Mouse (Mus musculus) MEL-GATA-1-ER (cell line): Measurements from ENCODE around the gene Epas1.

Source experiments
- DNase-seq: peaks from one replicate; pipeline ENCODE4 v3.0.0-alpha.2; 2012; ENCODE audit warnings: low read depth; ENCODE audit errors: extremely low read depth

Gene Epas1

DNA sequence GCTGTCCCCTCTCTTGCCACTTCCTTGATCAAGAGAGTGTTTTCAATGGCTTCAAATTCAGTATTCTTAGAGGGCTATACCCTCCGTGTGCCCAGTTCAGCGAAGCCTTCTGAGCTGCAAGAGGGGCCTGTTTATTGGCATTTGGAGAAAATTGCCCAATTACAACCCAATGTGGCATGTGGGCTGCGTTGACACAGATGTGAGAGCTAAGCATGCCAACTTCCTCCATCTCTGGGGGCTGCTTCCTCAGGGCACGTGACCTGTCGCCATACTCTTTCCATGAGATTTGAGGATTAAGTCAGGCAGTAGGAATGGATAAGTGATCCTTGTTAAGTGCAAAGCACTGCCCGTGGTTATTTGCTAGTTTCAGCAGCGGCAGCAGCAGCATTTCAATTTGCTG, 34.3 kb downstream of the Epas1 start:
- no peak for DNase-seq

DNA sequence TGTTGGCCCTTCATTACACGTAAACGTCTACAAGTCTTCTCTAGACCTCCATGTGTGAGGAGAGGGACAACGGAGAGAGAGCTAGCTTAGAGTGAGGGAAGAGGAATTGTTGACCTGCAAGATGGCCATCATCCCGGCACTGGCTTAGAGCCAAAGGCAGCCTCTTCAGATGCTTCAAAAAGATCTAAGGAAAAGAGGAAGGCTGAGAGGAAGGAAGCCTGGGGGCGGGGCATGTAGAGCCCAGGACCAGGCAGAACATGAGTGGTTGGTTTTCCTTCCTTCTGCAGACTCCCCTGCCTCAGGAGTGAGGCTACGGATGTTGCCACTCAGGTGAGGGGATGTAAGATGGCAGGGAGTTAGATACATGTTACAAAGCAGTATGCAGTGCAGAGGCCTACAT, 34.8 kb downstream of the Epas1 start:
- no peak for DNase-seq

GRCm38 (mm10) chr17:86791925-86792324, 38.4 kb downstream of the Epas1 start:
- DNase-seq = no peak

DNA sequence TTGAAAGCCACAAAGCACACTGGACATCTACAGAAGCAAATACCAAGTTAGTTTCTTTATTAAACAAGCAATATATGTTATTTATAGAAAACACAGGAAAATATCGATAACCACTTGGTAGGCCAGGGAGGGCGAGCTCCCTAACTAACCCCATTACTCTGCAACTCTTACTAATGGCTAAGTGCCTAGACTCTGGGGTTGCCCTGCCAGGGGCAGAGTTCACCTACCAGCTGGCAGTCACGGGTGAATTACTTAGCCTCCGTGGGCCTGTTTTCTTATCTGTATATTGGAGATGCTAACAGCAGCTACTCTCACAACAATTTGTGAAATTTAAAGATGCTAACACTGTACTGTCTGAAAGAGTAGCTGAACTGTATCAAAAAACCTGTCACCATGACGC, 42.3 kb downstream of the Epas1 start:
- DNase-seq = no peak

GRCm38 (mm10) chr17:86797031-86797430, 43.5 kb downstream of the Epas1 start:
- DNase-seq = no peak

- DNase-seq = no peak
These were observed 45.0 kb downstream of the Epas1 start for GRCm38 (mm10) chr17:86798460-86798859.

DNA sequence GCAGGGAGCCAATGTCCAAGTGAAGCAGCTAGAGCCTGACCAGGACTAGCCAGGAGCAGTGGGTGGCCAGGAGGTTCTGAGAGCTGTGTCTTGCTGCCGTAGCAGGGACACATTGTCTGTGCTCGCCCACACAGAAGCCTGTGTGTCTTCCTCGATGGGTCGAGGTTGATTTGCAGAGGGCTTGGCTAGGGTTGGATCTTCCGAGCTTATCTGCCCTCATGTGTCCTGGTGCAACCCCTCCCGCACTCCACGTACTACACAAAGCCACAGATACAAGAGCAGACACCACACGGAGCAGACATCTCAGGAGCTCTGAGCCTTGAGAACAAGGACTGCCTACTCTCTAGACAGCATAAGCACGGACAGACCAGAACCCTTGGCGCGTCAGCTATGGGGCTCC, 45.5 kb downstream of the Epas1 start:
- no peak for DNase-seq

GRCm38 (mm10) chr17:86800535-86800934, 47.0 kb downstream of the Epas1 start:
- DNase-seq = no peak

- DNase-seq = no peak
These were observed 47.8 kb downstream of the Epas1 start for GRCm38 (mm10) chr17:86801213-86801815.

DNA sequence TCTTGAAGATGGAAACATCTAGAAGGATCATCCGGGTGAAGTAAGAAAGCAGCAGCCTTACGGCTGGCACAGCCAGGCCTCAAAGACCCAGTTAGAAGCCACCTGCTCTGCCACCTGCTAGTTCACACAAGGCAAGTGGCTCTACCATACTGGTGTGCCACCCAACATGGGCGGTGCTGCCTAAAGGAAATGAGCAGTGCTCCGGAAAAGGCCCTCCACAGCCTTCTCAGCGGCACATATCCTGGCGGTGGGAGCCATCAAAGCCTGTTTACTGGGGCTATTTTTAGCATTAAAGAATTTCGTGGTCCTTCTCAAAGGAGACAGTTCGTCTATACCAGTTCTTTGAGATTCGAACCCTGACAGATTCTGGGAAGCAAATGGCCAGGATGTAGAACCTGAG, 48.4 kb downstream of the Epas1 start:
- no peak for DNase-seq

- DNase-seq = no peak
These were observed 49.0 kb downstream of the Epas1 start for GRCm38 (mm10) chr17:86802351-86802985.

DNA sequence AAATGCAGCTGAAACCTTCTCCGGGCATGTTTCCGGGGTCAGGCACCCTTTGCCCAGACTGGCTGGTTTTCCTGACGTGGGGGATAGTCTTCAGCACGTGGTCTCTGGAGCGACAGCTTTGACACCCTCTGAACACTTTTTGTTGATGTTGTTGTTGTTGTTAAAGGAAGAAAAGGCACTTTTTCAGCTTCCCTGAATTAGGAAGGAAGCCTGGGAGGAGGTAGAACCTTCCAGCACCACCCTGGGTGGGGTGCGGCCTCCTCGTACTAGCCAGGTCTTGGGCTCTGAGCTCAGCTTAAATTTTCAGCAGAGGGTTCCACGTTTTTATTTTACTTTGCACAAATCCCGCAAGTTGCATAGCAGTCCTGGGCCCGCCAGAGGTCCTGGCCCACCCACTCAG, 49.6 kb downstream of the Epas1 start:
- DNase-seq = no peak

DNA sequence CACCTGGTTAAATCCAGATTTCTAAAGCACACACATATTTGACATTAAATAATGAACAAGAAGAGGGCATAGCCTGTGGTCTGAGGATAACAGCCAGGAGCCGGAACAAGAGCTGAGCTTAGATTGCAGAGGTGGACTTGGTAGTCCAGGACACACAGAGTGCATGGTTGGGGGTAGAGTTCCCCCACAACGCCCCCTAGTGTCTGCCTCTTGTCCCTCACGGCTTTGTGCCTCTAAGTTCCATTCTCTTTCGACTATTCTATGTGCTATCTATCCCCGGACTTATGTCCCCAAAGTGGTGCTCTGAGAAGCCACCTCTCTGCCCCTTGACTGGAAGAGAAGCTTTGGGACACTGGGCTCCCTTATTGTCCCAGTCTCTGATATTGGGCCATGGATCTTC, 50.2 kb downstream of the Epas1 start:
- no peak for DNase-seq

DNA sequence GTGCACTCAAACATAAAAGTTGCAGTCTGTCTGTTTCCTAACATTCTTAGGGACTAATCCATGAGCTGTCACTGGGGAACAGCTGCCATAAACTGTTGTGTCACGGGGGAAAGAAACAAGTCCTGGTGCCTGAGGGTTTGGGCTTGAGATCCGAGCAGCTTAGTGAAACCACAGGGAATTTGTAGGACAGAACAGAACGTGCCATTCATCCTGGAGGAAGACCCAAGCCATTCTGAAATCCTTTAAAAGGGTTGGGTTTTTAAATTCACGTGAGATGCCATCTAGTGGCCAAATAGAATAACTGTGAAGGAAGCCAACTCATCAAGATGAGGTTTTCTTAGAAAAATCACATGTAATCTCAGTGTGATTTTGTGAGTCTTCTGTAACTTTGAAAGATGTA, 58.5 kb downstream of the Epas1 start:
- no peak for DNase-seq

GRCm38 (mm10) chr17:86814320-86814719, 60.8 kb downstream of the Epas1 start:
- DNase-seq = peak; percentile 5

GRCm38 (mm10) chr17:86815016-86815865, 61.7 kb downstream of the Epas1 start:
- no peak for DNase-seq

DNA sequence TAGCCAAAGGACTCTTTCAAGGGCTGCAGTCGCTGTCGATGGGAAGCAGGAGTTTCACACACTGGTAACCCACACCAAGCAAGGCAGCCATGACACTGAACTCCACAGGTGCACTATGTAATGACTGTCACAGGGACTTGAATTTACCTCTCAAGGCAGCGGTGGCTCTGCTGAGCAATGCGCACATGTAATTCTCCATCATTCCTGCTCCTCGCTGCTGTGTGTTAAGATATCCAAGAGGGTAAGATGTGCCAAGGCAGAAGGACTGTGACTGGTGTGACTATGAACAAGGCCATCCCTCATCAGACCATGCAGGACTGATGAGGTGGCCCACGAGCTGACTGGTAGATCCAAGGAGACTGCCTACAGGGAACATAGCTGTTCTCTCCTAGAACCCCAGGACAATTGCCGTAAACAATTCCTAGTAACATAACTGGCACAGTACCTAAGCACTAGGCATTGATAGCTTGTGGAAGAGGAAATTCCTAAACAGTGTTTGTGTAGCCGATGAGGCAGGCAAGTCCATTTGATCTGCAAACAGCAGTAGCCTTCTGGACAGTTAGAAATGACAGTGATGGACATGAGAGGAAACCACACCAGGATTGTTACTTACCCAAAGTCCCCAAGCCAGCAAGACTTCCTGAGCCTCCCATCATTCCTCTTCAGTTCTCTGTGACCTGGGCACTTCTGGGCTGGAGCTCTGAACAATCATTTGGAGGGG, 68.7 kb downstream of the Epas1 start:
- DNase-seq = no peak

DNA sequence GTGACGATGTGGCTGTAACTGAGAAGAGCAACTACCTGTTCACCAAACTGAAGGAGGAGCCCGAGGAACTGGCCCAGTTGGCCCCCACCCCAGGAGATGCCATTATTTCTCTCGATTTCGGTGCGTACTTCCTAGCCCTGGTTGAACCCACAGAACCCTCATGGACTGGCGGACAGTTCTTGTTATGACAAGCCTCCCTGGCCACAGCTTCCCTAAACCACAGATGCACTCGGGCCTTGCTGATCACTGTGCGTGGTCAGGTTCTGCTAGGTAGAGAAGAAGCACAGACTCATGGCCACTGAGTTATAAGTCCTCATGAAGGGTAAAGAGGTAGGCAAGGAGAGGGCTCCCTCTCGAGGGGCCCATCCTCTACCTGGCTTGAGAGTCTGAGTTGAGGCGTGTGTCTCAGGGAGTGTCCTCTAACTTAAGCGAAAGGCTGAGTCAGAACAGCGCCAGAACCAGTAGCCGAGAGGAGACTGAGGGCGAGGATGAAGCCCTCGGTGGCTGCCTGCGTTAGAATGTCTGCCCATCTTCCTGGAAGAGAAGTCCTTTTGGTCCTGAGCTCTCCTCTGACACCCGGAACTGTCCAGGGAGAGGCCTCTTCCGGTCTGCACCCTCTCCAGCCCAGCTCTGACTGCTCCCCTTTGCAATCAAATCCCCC, 71.1 kb downstream of the Epas1 start:
- DNase-seq = no peak

DNA sequence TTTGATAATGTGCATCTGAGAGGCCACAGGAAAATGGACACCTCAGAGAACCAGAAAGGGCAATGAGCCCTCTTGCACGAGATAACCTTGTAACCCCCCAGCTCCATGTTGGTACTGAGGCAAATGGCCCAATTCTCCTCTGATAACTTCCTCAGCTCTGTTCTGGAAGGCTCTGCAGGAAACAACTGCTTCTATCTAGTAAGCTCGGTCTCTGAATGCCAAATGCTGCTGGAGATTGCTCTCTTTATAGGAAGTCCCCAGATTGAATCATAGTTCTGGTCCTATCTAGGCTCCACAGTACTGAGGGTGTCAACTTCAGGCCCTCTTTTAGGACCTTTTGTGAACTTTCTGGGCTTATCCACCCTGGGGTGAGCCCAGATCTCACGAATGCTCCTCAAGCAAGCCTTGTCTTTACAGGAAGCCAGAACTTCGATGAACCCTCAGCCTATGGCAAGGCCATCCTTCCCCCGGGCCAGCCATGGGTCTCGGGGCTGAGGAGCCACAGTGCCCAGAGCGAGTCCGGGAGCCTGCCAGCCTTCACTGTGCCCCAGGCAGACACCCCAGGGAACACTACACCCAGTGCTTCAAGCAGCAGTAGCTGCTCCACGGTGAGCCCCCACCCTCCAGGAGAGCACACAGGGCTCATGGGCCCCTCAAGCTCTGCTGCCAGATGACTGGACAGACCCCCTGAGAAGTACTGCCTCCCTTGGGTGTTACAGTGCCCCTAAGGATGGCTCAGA, 71.8 kb downstream of the Epas1 start:
- no peak for DNase-seq

DNA sequence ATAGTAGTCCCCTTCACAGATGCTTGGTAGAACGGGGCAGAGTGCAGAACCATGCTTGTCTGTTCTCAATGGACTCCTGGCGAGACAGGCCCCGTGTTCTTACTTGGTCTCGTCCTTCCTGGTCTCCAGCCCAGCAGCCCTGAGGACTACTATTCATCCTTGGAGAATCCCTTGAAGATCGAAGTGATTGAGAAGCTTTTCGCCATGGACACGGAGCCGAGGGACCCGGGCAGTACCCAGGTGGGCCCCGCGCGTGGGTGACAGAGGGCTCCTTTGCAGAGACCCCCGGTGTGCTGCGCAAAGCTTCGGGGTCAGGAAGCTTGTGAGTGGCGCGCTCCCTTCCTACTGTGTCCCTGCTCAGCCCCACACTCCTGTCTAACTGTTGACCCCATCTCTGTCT, 72.9 kb downstream of the Epas1 start:
- DNase-seq = no peak
